Mouse (Mus musculus) spleen, adult 2 months (tissue): ENCODE measurements at regions not wholly inside any gene's neighbourhood (a gene's known extent, or its start where the extent isn't known, plus 50 kb on each side); places are given as distances from the start of the nearest gene placed in this dataset.

ENCODE experiments used
- DNase-seq, 2 experiments: peaks; one replicate each; pipeline versions ENCODE4 v3.0.0 to v3.0.0-alpha.2; 2012 to 2021; ENCODE audit warnings: low spot score in 2 of 2, low read depth in 1 of 2
- H3K27ac ChIP-seq: fragments of 200-500 bp; 2 replicates; pipeline ENCODE4 v1.5.1; 2012; ENCODE audit warnings: low read length, inconsistent platforms; ENCODE audit not compliant: insufficient read depth
- H3K27me3 ChIP-seq: fragments of 200-500 bp; 2 replicates; pipeline ENCODE4 v1.6.1; 2012; ENCODE audit warnings: mild to moderate bottlenecking, moderate library complexity, low read length, inconsistent platforms; ENCODE audit not compliant: control insufficient read depth, insufficient read depth
- H3K36me3 ChIP-seq: fragments of 200-500 bp; 2 replicates; pipeline ENCODE4 v1.6.1; 2012; ENCODE audit warnings: mild to moderate bottlenecking, low read length, inconsistent platforms; ENCODE audit not compliant: control insufficient read depth, insufficient read depth
- H3K4me1 ChIP-seq: fragments of 200-500 bp; 2 replicates; pipeline ENCODE4 v1.6.1; 2011; ENCODE audit warnings: inconsistent platforms; ENCODE audit not compliant: control insufficient read depth, insufficient read depth, insufficient read length
- H3K4me3 ChIP-seq: fragments of 200-500 bp; 2 replicates; pipeline ENCODE4 v1.5.1; 2011; ENCODE audit warnings: mild to moderate bottlenecking, inconsistent platforms; ENCODE audit not compliant: insufficient read depth, insufficient read length; ENCODE audit errors: extremely low read depth
- CTCF ChIP-seq: fragments of 200-500 bp; IDR thresholded peaks from 2 replicates; pipeline ENCODE4 v1.5.1; 2011; ENCODE audit warnings: mild to moderate bottlenecking, inconsistent platforms; ENCODE audit not compliant: insufficient read depth, insufficient read length, insufficient replicate concordance; ENCODE audit errors: extremely low read depth
- POLR2A ChIP-seq: fragments of 200-500 bp; IDR thresholded peaks from 2 replicates; pipeline ENCODE4 v1.6.1; 2011; ENCODE audit warnings: low read depth, low read length, inconsistent platforms
- WGBS: fragments of 180-500 bp; shearing (Covaris S2); methylation state at CpG from one replicate; pipeline ENCODE4 v1.1.7; 2018; 5-methylcytosine and 5-hydroxymethylcytosine counted together

DNA sequence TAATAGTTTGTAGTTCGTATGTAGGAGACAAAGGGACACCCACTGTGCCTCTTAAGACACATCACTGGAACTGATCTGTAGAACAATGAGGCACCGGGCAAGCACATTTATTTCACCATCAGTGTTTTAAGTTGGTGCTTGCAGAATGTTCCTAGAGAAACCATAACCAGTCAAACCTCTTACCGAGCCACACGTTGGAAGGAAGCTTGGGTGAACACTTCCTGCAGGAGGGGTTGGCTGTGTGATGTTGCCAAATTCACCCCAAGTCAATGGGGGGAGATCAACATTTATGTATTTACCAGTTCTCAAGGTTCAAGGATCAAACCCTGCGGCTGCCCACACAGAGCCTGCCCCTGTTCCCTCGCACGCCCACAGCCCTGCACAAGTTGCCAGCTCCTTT is 214.0 kb upstream of the A230072I06Rik start:
- Histone ChIP-seq H3K4me3 (no peak overlapping the region), H3K27ac (no peak overlapping the region), H3K27me3 (no peaks in the 10 kb centered on the region), H3K36me3 (no peaks in the 10 kb centered on the region), H3K4me1 (no peaks in the 10 kb centered on the region)
- 68% methylated on average over 7 of the region's 7 CpGs for WGBS
- TF ChIP-seq CTCF = no peak
- TF ChIP-seq POLR2A = no peak
- DNase-seq = no peak

DNA sequence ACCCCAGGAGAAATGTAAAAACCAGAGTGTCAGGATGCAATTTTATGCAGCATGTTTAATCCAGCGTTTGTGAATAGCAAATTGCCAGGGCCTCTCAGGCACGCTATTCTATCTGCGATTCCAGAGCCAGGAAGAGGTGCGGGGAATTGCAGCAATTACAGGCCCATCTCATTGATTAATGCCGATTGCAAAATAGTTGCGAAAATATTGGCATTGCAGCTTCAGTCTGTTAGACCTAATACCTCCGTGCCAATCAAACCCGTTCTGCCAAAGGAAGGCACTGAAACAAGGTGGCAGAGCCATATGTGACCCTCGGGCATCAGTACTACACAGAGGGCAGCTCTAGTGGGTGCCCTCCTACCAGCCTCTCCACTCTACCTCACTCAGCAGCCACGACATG is 212.2 kb upstream of the A230072I06Rik start:
- no peaks in the 10 kb centered on the region for H3K27me3 ChIP-seq
- H3K4me3 ChIP-seq = no peak overlapping the region
- H3K27ac ChIP-seq = no peak overlapping the region
- no peaks in the 10 kb centered on the region for H3K36me3 ChIP-seq
- H3K4me1 ChIP-seq = no peaks in the 10 kb centered on the region
- TF ChIP-seq POLR2A (no peak), CTCF (no peak)
- 87% methylated on average over 10 of the region's 10 CpGs for WGBS
- DNase-seq = no peak

DNA sequence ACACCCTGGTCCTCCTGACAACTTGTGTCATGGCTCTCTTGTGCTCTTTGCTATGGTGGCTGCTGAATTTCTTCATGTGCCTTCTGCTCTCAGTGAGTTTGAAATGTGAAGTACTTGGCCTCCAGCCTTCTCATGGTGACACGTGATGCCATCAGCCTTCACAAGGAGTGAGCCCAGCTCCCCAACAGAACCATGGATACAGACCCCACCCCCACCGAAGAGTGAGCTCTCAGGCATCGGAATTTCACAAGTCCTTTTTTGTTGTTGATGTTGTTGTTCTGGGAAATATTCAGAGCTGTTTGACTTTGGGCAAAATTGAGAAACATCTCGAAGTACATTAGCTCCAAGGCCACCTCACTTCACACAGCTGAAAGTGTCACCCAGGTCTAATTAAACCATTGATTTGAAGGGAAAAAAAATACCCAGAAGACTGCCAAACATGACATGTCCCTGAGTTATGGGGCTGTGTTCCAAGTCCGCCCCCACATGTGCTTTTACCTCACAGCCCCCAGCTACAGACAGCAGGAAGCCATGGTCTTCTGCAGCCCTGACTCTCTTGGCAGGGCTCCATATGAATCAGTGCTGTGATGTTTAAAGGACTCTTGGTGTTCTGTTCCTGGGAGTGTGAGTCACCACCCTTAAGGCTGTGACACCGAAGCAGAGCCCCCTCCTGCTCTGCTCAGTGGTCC is 205.2 kb upstream of the A230072I06Rik start:
- Histone ChIP-seq H3K36me3 (no peaks in the 10 kb centered on the region), H3K27me3 (no peaks in the 10 kb centered on the region), H3K4me1 (no peaks in the 10 kb centered on the region), H3K27ac (no peak overlapping the region), H3K4me3 (no peak overlapping the region)
- TF ChIP-seq POLR2A (no peak), CTCF (no peak)
- no peak for DNase-seq
- WGBS = 72% methylated on average over 6 of the region's 6 CpGs

- no peaks in the 10 kb centered on the region for H3K4me1 ChIP-seq
- H3K36me3 ChIP-seq = no peaks in the 10 kb centered on the region
- no peak for DNase-seq
- WGBS = 80% methylated on average over 3 of the region's 3 CpGs
- no peak for TF ChIP-seq CTCF
- no peak for TF ChIP-seq POLR2A
- no peak overlapping the region for H3K27ac ChIP-seq
- H3K27me3 ChIP-seq = no peaks in the 10 kb centered on the region
- H3K4me3 ChIP-seq = no peak overlapping the region
Measured at GRCm38 (mm10) chr8:12075943-12076342, 202.7 kb upstream of the A230072I06Rik start.

- no peaks in the 10 kb centered on the region for H3K27me3 ChIP-seq
- WGBS = 45% methylated on average over 10 of the region's 10 CpGs
- no peak for DNase-seq
- no peak for TF ChIP-seq CTCF
- TF ChIP-seq POLR2A = no peak
- H3K4me1 ChIP-seq = no peaks in the 10 kb centered on the region
- H3K4me3 ChIP-seq = no peak overlapping the region
- H3K27ac ChIP-seq = no peak overlapping the region
- H3K36me3 ChIP-seq = no peaks in the 10 kb centered on the region
Measured at GRCm38 (mm10) chr8:12076811-12077375, 201.7 kb upstream of the A230072I06Rik start.

DNA sequence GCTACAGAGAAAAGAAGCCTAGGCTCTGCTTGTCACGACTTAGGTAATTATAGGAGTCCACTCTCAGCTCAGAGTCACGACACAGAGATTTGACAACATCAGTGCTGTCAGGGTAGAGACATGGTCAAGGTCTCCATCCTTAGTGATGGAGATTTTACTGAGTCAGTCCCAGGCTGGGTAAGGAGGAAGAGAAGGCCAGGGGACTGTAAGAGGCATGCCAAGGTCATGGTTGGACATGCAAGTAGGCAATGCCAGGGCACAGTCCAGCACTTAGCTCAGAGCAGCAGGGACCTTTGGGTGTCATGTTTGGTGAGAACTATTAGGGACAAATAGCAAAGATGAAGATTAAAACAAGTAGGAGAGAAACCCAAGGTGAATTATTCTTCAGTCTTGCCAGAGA is 200.7 kb upstream of the A230072I06Rik start:
- no peak for TF ChIP-seq CTCF
- no peak for TF ChIP-seq POLR2A
- WGBS = 88% methylated on average over 2 of the region's 2 CpGs
- H3K36me3 ChIP-seq = no peaks in the 10 kb centered on the region

More for the DNA sequence above, 200.7 kb upstream of the A230072I06Rik start:
- no peaks in the 10 kb centered on the region for H3K4me1 ChIP-seq
- no peak for DNase-seq
- no peak overlapping the region for H3K4me3 ChIP-seq
- no peaks in the 10 kb centered on the region for H3K27me3 ChIP-seq
- no peak overlapping the region for H3K27ac ChIP-seq
